Mouse (Mus musculus) lung, postnatal 0 days (tissue): ENCODE measurements at regions not wholly inside any gene's neighbourhood (a gene's known extent, or its start where the extent isn't known, plus 50 kb on each side); places are given as distances from the start of the nearest gene placed in this dataset.

Experiments used
- CTCF ChIP-seq: IDR thresholded peaks from 2 replicates; pipeline ENCODE4 v1.5.1; 2016; ENCODE audit warnings: antibody characterized with exemption, mild to moderate bottlenecking
- EP300 ChIP-seq: IDR thresholded peaks from 2 replicates; pipeline ENCODE4 v1.6.1; 2016; ENCODE audit warnings: antibody characterized with exemption, mild to moderate bottlenecking, control low read depth

DNA sequence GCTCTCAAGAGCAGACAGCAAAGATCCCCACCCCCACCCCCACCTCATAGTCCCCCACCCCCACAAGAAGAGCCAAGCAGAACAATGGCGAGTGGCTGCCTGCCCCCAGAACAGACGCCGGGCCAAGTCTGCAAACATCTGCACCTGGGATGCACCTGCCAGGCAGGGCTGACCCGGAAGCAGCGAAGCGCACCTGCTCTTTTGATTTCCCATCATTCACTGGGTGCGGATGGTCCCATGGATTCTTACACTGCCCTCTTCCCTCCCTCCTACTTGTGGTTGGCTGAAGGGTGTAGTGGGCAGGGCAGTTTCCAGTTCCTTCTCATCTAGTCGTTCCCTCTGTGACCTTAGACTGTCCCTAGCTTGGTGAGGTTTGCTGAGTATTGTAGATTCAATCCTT, 277.7 kb upstream of the Prox1 start:
- TF ChIP-seq CTCF (no peak), EP300 (no peak)
